Mouse (Mus musculus) induced T-regulatory cell, adult 2 months (primary cell): ENCODE measurements at regions not wholly inside any gene's neighbourhood (a gene's known extent, or its start where the extent isn't known, plus 50 kb on each side); places are given as distances from the start of the nearest gene placed in this dataset.

ENCODE experiments used
- DNase-seq: peaks from one replicate; pipeline ENCODE4 v3.0.0-alpha.2; 2012; ENCODE audit warnings: low read depth

DNA sequence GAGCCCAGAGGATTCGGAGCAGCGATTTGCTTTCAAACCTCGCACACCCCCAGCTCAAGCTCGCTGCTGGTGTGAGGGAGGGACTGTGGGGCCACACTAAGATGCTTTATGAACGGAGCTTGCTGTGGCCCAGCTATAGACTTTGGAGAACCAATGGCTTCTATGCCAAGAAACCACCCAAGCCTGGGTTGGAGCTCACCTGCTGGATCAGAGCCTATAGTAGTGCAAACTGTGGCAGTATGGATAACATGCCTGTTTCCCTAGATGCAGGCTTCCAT lies 142.5 kb upstream of the A230072I06Rik start:
- DNase-seq, result no peak

DNA sequence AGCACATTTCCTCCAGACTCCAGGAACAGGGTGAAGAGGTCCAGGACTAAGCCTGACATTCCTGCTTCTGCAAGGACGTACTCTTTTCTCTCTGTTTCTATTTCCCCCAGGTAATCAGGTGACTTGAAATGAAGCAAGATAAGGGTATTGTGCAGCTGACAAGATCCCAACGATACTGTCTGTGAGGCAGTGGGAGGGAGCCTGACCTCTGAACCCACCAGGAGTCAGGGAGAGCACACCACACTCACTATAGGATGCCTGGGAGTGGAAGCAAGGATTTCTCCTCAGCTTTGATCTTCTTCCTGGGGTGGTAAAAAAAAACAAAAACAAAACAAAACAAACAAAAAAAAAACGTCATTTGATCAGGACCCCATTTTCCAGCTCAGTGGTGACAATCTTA lies 141.1 kb upstream of the A230072I06Rik start:
- no peak for DNase-seq

DNA sequence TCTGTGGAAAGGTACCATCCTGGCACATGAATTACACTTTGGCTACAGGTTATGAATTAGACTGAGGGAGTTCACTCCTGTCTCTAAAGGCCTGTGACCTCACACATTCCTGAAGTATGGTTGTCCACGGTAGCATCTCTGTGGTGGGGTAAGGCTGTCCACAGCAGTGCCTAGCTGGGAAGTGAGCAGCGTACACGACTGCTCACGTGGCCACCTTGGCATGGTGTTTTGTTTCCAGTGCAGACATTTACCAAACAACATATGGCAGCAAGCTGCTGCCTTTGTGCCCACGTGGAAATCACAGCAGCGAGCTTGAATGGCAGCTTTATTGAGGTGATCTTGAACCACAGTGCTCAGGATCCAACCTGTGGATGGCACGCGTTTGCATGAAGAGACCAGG lies 140.7 kb upstream of the A230072I06Rik start:
- no peak for DNase-seq

DNA sequence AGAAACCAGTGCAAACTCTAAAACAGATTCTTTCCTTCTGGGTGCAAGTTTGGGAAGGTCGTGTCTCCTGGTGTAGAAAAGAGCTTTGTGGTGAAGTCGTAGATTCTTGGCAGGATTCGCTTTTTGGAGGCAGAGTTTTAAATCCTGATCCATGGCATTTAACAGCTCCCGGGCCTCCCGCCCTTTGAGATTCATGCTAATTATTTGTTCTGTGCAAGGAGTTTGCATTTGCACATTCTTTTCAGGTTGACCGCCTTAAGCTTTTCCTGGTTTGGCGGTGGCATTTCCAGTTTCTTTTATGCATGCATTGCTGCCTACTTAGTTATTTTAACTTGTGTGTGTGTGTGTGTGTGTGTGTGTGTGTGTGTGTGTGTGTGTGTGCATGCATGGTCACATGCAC lies 126.9 kb upstream of the A230072I06Rik start:
- DNase-seq, result no peak

DNA sequence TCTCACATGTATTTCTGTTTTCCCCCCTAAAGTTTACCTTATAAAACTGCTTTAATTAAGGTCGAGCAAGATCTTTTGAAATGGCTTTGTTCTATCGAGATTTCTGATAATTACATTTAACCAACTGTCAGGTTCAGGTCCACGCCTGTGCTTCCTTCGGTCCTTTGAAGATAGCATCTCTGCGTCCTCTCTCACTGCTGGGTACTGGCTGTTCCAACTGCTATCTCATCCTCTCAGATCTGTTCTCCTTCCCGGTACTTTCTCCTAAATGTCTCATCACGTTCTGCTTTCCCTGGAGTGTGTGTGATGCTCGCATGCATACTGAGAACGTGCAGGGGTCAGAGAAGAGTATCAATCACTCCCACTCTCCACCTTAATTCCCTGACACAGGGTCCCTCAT lies 125.8 kb upstream of the A230072I06Rik start:
- DNase-seq, result no peak

DNA sequence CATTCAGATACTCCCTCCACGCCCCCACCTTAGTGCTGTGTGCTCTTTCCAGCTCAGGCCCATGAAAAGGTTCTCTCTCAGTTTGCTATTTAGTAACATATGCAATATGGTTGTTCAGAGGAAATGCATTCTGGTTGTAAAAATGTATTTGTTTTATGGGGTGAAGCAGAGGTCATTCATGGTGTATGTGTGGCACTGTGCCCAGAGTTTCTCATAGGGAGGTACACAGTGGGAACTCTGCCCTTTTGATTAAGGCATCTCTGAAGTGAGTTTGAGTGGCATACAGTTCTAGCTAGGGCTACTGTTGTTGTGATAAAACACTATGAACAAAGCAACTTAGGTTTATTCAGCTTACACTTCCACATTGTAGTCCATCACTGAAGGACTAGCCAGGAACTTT lies 121.7 kb upstream of the A230072I06Rik start:
- DNase-seq, result no peak

DNA sequence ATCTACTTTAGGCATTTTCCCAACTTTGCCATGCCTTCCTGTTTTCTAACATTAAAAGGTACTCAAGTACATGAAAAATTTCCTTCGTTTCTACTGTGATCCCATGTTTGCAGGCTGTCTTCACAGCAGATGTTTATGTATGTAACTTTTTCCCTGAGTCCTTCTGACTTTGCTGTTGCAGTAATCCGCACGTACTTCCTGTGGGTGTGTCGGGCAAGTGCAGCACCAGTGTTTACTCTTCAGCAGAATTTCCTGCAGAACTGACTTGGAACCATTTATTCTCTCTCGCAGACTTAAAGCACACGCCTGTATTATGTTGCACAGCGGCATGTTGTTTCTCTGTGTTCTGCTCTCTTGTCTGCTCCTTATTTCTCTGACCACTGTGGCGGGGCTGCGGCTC lies 120.4 kb upstream of the A230072I06Rik start:
- DNase-seq, result no peak

DNA sequence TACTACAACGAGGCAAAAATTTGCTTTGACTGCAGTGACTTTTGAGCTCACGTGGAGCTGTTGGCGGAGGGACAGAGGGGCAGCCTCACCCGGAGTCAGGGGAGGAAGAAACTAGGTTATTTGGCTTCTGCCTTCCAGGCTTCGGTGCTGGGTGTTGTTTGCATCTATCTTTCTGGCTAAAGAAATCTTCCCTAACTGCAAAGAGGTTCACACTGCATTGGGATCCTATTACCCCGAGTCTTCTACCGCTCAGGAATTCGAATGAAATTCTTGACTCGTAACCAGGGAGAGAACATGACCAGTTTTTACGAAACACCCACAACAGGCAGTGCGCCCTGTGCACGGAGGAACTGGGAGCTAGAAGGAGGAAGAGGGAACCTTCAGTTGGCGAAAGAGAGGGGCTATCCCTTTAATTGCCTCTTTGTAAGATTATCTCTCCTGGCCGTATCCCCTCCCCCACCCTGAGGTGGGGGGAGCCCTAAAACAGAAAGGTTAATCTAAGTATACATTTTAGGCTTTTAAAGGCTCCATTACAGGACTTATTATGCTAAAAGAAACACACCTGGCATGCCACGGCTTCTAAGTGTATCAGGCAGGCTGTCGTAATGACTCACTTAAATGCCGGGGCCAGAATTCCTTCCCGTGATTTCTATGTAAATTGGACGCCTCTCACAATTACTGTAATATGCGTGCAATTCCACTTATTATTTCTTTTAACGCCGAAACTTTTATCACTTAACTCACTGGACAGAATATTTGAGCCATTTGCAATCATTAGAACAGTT lies 115.5 kb upstream of the A230072I06Rik start:
- no peak for DNase-seq

DNA sequence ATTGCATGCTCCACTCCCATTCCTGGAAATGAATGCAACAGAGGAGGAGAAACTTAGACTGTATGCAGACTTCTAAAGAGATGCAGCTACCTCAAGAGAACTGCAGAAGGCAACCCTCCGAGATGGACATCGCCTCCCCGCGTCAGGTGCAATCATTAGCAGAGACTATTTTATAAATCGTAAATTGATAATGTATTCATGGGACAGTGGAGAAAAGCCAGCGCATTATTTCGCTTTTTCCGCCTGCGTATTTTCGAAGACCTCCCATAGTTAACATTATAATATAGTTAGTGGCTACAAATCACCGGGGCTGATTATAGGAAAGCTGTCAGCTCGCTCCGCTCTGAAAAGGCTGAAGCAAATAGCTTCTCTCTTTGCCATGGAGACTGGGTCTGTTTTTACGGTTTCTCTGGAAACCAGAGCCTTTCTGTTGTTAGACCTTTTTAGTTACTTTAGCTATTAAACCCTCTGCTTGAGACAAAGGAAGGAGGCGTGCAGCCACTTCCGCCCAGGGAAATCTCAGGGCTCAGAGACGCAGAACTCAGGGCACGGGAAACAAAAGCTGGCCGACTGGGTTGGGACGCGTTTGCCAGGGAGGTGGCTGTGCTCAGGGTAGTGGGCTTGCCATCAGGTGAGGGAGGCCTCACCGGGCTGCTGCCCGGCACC lies 113.0 kb upstream of the A230072I06Rik start:
- DNase-seq, result no peak

DNA sequence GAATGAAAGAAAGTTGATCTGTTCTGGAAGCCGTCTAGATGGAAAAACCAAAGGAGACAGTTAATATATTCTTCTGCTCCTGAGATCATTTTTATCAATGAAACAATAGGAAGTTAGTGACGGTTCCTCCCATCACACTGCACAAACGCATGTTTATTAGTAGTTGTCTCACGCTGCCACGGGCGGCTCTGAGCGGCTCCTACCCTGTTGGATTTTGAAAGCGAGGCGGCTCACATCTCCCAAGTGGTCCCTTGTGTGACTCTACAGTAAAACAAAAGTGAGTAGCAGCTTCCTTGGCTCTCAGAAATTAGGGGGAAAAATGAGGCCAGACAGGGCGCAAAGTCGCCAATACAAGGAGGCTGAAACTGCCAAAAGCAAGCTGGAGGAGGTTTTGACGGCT lies 106.8 kb upstream of the A230072I06Rik start:
- DNase-seq, result no peak

DNA sequence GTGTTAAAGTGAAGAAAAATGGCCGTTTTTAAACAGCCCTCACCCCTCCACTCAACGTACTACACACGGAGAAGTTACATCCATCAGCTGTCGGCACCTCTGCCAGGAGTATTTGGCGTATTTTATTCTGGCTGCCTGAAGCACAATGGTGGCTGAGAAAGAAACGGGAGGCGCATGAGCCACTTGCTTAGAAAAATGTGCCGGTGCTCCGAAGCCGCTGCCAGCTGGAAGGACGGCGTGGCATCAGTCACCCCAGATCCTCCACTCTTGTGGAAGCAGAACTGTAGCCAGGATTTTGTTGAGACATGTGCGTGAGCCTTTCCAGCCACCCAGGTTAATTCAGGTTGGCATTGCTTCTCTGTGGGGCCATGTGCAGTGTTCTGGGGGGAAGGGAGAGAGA lies 103.1 kb upstream of the A230072I06Rik start:
- no peak for DNase-seq

DNA sequence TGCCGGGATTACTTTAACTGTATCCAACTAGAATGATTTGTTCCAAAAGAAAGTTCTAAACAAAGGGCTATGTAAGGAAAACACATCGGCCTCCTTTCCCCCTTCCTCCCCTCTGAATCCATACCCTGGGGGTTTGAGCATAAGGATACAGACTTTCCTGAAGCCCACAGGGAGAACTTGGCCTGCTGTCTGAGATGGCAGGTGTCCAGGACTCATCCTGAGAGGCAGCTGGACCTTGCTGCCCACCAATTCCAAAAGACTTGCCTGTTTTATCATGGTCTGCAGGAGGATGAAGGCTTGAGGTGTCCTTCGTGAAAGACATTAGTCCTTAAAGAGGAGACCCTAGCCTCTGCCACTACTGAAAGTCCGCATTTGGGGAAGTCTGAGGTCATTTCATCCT lies 94.0 kb upstream of the A230072I06Rik start:
- DNase-seq, result no peak

DNA sequence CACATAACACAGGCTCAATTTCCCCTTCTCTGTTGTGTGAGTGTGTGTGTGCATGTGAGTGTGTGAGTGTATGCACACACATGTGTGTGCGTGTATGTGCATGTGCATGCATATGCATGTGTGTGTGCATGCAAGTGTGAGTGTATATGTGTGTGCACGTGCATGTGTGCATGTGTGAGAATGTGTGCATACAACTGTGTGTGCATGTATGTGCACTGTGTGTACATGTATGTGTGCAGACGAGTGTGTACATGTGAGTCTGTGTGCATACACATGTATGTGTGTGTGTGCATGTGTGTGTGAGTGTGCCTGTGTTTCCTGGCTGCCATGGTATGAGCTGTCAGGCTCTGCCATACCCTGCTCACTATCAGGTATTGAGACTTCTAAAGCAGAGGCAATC lies 91.3 kb upstream of the A230072I06Rik start:
- no peak for DNase-seq

DNA sequence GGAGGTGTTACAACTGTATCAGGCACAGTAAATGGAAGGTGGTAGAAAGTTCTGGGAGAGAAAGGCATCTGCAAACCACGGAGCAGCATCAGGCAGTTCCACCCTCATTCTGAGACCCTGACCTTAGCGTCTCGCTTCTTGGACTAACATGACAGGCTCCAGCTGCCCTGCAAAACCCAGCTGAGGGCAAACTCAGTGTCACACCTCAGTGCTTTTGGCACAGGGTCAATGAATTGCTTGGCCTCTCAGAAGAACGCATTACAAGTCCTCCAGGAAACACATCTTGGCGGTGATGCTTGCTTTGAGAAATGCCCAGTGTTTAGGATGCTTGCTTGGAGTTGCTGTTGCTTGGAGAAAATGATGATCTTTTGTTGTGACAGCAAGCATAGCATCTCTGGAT lies 90.2 kb upstream of the A230072I06Rik start:
- no peak for DNase-seq

DNA sequence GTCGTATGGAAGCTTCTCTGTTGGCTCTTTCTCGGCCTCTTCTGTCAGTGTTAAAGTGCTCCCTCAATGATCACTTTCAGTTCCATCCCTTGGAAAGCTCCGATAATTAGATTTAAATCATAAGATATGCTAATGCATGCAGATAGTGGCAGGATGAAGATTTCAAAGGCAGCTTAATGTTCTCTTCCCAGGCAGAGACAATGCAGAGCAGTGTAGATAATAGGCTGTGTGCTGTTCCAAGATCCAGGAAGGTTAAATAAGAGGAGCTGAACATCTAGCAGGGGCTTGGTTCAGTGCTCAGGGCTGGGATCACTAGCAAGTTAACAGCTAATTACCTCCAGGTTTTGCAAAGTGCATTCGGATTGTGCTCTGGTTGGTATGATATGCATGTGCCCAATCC lies 89.7 kb upstream of the A230072I06Rik start:
- no peak for DNase-seq

DNA sequence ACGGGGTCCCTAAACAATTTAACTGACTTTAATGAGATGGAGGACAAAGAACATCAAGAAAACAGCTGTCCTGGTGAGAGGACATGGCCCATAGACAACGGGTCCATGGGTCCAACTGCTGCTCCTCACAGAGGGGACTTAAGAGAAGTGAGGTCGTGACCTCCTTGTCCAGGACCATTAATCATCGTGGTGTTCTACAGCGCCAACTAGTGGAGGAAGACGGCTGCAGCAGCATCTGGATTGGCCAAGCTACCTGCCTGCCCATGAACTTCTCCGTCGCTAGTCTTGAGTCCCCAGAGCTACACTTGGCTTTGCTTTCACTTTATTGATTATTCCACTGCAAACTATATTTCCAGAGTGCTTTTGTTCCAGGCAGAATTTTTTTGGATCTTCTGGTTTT lies 86.6 kb upstream of the A230072I06Rik start:
- DNase-seq, result peak; percentile 14

DNA sequence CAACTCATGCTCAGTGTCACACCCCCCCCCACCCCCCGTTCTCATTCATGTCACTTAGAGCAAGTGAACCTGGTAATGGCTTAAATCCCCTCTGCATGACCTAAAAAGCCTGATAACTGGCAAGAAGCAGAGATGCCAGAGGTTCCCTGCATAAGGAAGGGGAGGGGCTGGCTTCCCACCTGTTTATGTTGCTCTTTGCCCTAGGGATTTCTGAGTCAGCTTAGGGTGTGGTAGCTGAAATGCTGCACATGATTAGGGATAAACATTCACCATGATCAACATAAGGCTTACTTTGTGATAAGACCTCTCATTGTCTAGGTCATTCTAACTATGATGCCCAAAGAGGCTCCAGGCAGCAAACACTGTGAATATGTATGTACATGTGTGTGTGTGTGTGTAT lies 72.7 kb upstream of the A230072I06Rik start:
- DNase-seq, result no peak

DNA sequence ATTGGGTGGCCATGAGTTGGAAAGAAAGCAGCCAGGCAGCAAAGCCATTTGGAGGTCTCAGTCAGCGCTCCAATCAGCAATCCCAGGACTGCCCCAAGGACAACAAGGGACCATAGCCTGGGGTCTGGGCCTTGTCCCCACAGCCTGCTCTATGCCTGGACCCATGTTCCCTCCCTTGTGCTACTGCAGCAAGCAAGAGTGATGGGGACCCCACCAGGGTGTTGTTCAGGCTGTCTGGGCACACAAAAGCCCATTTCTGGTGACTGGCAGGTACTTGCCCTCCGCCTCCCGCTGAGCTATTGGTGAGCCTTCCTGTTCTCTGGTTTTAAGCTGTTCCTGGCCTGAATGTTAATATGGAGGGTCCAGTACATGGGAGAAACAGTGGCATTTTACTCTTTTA lies 71.2 kb upstream of the A230072I06Rik start:
- no peak for DNase-seq

DNA sequence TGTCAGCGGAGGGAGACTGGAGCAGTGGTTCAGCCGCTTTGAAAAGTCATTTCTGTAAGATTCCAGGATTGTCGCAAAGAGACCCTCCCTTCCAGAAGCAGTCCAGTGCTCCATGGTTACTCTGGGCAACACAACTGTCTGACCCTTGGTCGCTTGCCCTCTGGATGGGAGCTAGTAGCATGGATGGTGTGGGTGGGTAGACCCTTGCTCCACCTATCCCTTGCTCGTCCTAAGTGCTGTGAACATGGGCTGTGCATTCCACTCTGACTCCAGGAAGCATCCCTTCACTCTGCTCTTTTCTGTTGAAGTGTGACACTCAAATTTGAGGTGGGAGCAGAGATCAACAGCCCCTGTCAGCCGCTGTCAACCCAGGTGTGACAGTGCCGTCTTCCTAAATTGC lies 64.8 kb upstream of the A230072I06Rik start:
- no peak for DNase-seq

DNA sequence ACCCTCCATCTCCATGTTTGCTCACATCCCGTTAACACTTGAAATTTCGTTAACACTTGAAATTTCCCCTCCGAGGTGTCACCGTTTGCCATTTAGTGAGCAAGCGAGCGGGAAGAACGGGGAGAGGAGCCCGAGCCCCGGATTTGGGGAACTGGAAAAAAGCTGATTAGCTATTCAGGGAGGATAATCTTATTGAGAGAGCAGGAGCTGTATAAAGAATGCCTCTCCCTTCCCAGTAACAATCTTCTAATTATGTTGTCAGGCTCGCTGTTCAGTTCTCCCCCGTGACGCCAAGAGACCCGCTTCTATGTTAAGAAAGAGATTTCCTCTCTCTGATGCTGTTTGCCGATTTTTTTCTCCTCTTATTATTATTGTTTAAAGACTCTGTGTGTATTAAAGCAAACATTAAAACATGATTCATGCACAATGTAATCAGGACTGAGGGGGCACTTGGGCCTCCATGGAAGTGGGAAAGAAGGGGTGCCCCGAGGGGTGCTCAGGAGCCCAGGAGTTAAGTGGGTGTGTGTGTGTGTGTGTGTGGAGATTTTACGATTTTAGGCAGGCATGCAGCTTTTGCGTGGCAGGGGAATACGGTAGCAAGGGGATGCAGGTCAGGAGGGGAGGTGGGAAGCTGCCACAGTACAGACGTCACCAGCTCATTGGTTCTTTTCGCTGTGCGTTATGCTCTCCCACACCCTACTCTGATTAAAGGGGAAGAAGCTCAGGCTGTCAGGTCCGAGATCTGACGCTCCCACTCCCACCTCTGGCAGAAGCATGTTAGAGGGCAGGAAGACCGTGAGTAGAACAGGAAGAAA lies 64.2 kb upstream of the A230072I06Rik start:
- DNase-seq, result no peak

DNA sequence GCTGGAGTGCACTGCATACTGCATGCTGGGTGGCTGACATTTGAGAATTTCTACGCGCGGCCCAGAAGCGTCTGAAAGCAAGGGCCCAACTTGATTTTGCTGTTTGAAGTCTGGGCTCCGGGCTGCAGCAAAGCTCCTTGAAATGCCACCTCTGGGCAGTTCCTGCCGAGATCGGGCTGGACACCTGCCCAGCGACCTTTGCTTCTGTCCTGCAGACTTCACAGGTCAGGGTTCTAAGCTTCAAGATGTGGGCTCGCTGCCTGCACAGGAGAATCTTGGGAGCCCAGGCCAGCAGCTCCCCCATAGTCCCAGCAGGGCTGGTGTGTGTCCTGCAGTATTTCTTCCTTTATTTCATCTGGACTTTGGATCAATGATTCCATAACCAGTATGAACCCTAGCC lies 57.1 kb upstream of the A230072I06Rik start:
- DNase-seq, result no peak

DNA sequence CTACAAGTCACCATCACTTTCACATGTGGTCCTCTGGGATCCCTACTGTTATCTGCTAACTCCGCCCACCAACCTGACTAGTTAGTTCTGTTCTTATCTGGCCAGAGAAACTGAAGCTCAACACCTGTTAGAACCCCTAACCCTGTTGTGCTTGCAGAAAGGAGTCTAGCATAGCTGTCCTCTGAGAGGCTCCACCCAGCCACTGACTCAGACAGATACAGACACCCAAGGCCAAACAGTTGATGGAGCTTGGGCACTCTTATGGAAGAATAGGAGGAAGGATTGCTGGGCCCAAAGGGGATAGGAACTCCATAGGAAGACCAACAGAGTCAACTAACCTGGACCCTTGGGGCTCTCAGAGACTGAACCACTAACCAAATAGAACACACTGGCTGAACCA lies 55.2 kb upstream of the A230072I06Rik start:
- DNase-seq, result no peak
